Mouse (Mus musculus): ENCODE results near the gene Ctdnep1. TPM values are rescaled to one million over a fixed set of nuclear protein-coding genes. Genes with fewer than 3 reads are reported as not detected.

Ctdnep1 gene
- polyA plus RNA-seq, 1 experiment: 42.5 TPM

DNA sequence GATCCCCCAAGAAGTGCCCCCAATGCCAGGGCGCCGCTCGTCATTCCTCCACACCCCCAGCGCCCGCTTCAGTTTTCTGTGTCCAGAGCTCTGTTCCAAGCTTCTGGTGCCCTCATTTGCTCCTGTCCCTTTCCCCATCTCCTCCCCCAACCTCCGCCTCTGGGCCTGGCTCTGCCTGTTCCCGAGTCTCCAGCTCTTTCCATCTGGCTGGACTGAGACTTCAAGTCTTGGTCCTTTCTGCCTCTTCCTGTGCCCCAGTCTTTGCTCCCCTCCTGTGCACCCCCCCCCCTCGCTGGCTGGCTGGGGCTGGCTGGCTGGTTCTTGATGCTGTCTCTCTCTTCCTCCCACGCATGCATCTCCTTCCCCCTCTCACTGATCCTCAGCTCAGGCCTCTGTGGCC, 46.4 kb downstream of the Ctdnep1 start:
- no peaks in the 10 kb centered on the region; the same call in 1 of the 2 replicates for H3K4me1 ChIP-seq (ENCODE audit: control insufficient read depth, insufficient read depth, low read length)
- TF ChIP-seq CTCF (IDR thresholded peaks at IDR 0.05; ENCODE audit: control insufficient read depth, insufficient read depth, low read length) (no peak), POLR2A (IDR thresholded peaks at IDR 0.05; ENCODE audit: borderline replicate concordance, control insufficient read depth, low read depth, low read length) (no peak)
- no peak overlapping the region for H3K27ac ChIP-seq (ENCODE audit: control insufficient read depth, insufficient read depth, low read depth, low read length, poor library complexity)
- no peak overlapping the region for H3K4me3 ChIP-seq (replicated peaks; ENCODE audit: control insufficient read depth, low read depth, low read length)
- WGBS: 74% methylated on average over 9 of the region's 9 CpGs

DNA sequence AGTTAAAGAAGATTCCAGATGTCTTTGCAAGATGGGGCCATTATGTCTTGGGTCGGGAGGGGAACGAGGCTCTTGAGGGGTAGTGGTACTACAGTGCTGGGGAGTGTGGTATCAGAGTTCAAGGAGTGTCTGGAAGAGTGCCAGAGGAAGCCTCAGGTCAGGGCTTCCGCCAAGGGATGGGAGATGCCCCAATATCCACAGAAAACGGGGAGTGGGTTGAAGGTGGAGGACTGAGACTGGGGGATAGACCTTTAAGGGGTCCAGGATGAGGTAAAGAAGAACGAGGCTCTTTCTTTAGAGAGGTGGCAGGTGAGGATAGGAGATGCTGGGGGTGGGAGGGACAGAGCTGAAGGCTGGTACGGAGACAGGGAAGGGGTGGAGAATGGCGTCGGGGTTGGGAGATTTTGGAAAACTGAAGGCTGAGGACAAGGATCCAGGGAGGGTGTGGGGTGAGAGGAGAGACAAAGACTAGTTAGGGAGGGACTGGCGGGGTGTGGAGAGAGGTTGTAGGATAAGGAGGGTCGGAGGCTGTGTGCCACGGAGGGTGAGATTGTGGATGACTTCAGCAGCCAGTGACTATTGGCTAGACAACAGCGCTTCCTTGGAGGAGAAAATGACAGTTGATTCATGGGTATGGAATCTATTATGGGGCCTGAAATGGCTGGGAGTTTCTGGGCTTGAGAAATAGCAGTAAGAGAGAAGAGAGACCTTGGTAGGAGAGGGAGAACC, 47.6 kb downstream of the Ctdnep1 start:
- no peak overlapping the region for H3K27ac ChIP-seq (ENCODE audit: control insufficient read depth, insufficient read depth, low read depth, low read length, poor library complexity)
- H3K4me1 ChIP-seq (ENCODE audit: control insufficient read depth, insufficient read depth, low read length): no peaks in the 10 kb centered on the region; the same call in 1 of the 2 replicates
- 50% methylated on average over 12 of the region's 12 CpGs for WGBS
- no peak for TF ChIP-seq CTCF (IDR thresholded peaks at IDR 0.05; ENCODE audit: control insufficient read depth, insufficient read depth, low read length)
- no peak for TF ChIP-seq POLR2A (IDR thresholded peaks at IDR 0.05; ENCODE audit: borderline replicate concordance, control insufficient read depth, low read depth, low read length)
- no peak overlapping the region for H3K4me3 ChIP-seq (replicated peaks; ENCODE audit: control insufficient read depth, low read depth, low read length)

DNA sequence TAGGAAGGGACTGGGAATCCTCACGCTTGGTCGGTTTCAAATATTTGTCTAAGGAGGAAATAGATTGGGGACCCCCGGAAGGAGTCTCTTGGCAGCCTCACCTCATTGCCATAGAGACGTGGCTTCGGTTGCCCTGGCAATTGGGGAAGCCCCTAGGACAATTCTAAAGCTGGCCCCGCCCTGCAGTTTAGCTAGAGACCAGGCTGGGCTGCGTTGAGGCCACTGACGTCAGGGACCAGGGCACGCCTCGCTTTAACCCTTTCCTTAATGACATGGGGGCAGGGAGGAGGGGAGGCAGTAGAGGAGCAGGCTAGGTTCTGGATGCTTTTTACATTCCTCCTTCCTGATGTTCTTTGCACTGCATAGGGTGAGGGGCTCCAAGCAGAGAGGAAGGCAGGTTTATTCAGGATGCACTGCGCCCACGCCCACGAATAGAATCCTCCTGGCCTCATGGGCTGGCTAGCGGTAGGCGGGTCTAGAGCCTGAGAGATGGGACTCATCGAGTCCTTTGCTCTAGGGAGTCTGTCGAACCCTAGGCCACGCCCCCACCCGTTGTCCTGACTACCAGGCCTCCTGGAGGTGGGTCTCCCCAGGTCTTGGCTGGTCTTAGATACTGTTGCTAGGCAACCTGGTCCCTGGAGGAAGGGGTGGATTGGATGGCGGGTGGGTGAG, 48.3 kb downstream of the Ctdnep1 start:
- H3K4me3 ChIP-seq (replicated peaks; ENCODE audit: control insufficient read depth, low read depth, low read length): no peak overlapping the region
- no peak overlapping the region for H3K27ac ChIP-seq (ENCODE audit: control insufficient read depth, insufficient read depth, low read depth, low read length, poor library complexity)
- no peaks in the 10 kb centered on the region; the same call in 1 of the 2 replicates for H3K4me1 ChIP-seq (ENCODE audit: control insufficient read depth, insufficient read depth, low read length)
- TF ChIP-seq POLR2A (IDR thresholded peaks at IDR 0.05; ENCODE audit: borderline replicate concordance, control insufficient read depth, low read depth, low read length) (no peak), CTCF (IDR thresholded peaks at IDR 0.05; ENCODE audit: control insufficient read depth, insufficient read depth, low read length) (no peak)
- 12% methylated on average over 20 of the region's 20 CpGs for WGBS

DNA sequence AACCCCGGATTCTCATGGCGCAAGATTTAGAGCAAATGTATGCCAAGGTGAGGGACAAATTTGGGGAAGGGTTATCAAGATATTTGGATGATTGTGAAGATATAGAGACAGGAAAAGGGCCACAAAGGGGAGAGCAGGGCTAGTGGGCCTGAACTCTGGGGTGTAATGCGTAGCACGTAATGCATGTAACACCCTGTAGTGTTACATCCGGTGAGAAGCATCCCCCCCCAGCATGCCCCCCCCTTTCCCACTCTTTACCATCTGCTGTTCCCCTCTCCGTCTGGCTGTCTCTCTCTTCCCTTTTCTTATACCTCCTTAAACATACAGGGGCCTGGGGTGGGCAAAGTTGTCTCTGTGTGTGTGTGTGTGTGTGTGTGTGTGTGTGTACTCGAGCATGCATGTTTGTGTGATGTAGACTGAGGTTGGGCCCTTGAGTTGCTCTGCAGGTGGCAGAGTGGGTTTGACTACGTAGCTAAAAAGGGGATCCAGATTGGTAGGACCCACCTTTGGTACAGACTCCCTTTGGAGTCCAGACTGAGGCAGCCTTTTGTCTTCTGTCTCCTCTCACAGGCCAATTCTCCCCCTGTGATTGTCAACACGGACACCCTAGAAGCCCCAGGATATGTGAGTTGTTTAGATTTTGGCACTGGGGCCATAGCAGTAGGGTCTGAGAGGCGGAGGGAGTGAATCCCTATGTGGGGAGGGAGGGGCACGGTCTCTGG, 49.0 kb downstream of the Ctdnep1 start:
- no peak for TF ChIP-seq CTCF (IDR thresholded peaks at IDR 0.05; ENCODE audit: control insufficient read depth, insufficient read depth, low read length)
- TF ChIP-seq POLR2A (IDR thresholded peaks at IDR 0.05; ENCODE audit: borderline replicate concordance, control insufficient read depth, low read depth, low read length): no peak
- Histone ChIP-seq H3K4me3 (replicated peaks; ENCODE audit: control insufficient read depth, low read depth, low read length) (no peak overlapping the region), H3K4me1 (ENCODE audit: control insufficient read depth, insufficient read depth, low read length) (no peaks in the 10 kb centered on the region; the same call in 1 of the 2 replicates), H3K27ac (ENCODE audit: control insufficient read depth, insufficient read depth, low read depth, low read length, poor library complexity) (peak overlapping the region; percentile 24; the same call in 1 of the 2 replicates)
- WGBS: 53% methylated on average over 11 of the region's 11 CpGs

DNA sequence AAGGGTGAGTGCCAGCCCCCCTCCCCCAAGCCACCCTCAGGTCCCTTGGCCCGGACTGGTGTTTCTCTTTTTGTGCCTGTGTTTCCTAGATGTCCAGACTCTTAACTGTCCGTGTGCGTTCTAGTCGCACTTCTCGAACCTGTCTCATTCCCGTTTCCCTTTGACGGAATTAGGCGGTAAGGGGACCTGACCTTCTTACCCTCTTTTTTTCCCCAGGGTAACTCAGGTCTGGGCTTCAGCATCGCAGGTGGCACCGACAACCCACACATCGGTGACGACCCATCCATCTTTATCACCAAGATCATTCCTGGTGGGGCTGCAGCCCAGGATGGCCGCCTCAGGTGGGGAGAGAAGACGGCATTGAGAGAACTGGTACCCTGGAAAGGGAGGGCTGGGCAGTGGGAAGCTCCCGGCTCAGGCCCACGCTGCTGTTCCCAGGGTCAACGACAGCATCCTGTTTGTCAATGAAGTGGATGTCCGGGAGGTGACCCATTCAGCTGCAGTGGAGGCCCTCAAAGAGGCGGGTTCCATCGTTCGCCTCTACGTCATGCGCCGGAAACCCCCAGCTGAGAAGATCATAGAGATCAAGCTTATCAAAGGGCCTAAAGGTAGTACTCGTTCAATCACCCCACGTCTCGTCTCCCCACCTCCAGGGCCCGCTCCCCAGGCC, 49.8 kb downstream of the Ctdnep1 start:
- Histone ChIP-seq H3K4me3 (replicated peaks; ENCODE audit: control insufficient read depth, low read depth, low read length) (no peak overlapping the region), H3K27ac (ENCODE audit: control insufficient read depth, insufficient read depth, low read depth, low read length, poor library complexity) (no peak overlapping the region), H3K4me1 (ENCODE audit: control insufficient read depth, insufficient read depth, low read length) (no peaks in the 10 kb centered on the region; the same call in 1 of the 2 replicates)
- TF ChIP-seq CTCF (IDR thresholded peaks at IDR 0.05; ENCODE audit: control insufficient read depth, insufficient read depth, low read length): no peak
- TF ChIP-seq POLR2A (IDR thresholded peaks at IDR 0.05; ENCODE audit: borderline replicate concordance, control insufficient read depth, low read depth, low read length): no peak
- WGBS: 88% methylated on average over 28 of the region's 28 CpGs

DNA sequence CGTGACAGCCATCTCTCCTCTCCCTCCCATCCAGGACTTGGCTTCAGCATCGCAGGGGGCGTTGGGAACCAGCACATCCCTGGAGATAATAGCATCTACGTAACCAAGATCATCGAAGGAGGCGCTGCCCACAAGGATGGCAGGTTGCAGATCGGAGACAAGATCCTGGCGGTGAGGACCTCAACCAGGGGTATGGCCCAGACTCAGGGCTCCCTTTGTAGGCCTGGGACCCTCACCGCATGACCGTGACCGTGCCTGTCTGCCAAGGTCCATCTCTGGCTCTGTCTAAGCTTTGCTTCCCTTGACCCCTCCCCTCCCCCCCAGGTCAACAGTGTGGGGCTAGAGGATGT, 50.3 kb downstream of the Ctdnep1 start:
- Histone ChIP-seq H3K4me3 (replicated peaks; ENCODE audit: control insufficient read depth, low read depth, low read length) (no peak overlapping the region), H3K27ac (ENCODE audit: control insufficient read depth, insufficient read depth, low read depth, low read length, poor library complexity) (no peak overlapping the region), H3K4me1 (ENCODE audit: control insufficient read depth, insufficient read depth, low read length) (no peaks in the 10 kb centered on the region; the same call in 1 of the 2 replicates)
- TF ChIP-seq POLR2A (IDR thresholded peaks at IDR 0.05; ENCODE audit: borderline replicate concordance, control insufficient read depth, low read depth, low read length): no peak
- TF ChIP-seq CTCF (IDR thresholded peaks at IDR 0.05; ENCODE audit: control insufficient read depth, insufficient read depth, low read length): no peak
- WGBS: 93% methylated on average over 11 of the region's 11 CpGs

DNA sequence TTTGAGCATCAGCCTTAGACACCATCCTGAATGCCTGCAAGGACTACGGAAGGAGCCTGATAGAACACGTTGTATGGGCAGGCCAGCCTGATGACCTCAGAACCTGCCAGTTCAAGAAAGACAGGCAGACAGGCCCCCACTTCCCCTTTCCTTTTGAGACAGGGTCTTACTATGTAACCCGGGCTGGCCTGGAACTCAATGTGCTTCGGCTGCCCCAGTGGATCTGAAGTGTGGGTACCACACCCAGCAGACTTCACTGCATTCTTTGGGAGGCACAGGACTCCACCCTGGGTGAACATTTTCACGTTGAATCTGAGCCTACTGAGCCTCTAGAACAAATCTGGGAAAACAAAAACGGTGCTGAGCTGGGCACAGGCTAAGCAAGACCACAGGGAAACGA, 57.2 kb downstream of the Ctdnep1 start:
- H3K27ac ChIP-seq (ENCODE audit: control insufficient read depth, insufficient read depth, low read depth, low read length, poor library complexity): no peak overlapping the region
- H3K4me3 ChIP-seq (replicated peaks; ENCODE audit: control insufficient read depth, low read depth, low read length): no peak overlapping the region
- 52% methylated on average over 7 of the region's 7 CpGs for WGBS
- TF ChIP-seq CTCF (IDR thresholded peaks at IDR 0.05; ENCODE audit: control insufficient read depth, insufficient read depth, low read length) (no peak), POLR2A (IDR thresholded peaks at IDR 0.05; ENCODE audit: borderline replicate concordance, control insufficient read depth, low read depth, low read length) (no peak)
- H3K4me1 ChIP-seq (ENCODE audit: control insufficient read depth, insufficient read depth, low read length): no peaks in the 10 kb centered on the region

Data from bone marrow, adult 2 months (tissue).